Mouse (Mus musculus): ENCODE results near the gene Fat4. TPM values are rescaled to one million over a fixed set of nuclear protein-coding genes. Genes with fewer than 3 reads are reported as not detected.

Gene Fat4
- total and polyA plus RNA-seq, 2 experiments from 2014 or later = 4.2 to 66.0 TPM

GRCm38 (mm10) chr3:38913488-38914105 lies 26.9 kb downstream of the Fat4 start:
- 24% methylated on average over 11 of the region's 11 CpGs for WGBS
- Histone ChIP-seq H3K4me1 (ENCODE audit: insufficient read depth, low read length) (peaks cover 6% of the 10 kb centered on the region; the same call in 1 of the 2 replicates), H3K36me3 (ENCODE audit: insufficient read depth, low read length) (no peaks in the 10 kb centered on the region), H3K27me3 (ENCODE audit: insufficient read depth, low read length) (no peaks in the 10 kb centered on the region), H3K27ac (peak overlapping the region; percentile 60; the same call in 1 of the 2 replicates), H3K9me3 (ENCODE audit: low read length) (no peaks in the 10 kb centered on the region), H3K9ac (replicated peaks; ENCODE audit: low read length) (no peak overlapping the region), H3K4me3 (ENCODE audit: low read length) (no peak overlapping the region), H3K4me2 (ENCODE audit: low read depth, low read length) (peak overlapping the region; percentile 28)
- TF ChIP-seq CTCF (IDR thresholded peaks at IDR 0.05; ENCODE audit: low read depth) = no peak
- ATAC-seq (no peak), DNase-seq (ENCODE audit: low spot score) (no peak)

- WGBS = 49% methylated on average over 2 of the region's 2 CpGs
- H3K27ac ChIP-seq = peak overlapping the region; percentile 16; the same call in 1 of the 2 replicates
- peak; percentile 35; the same call in 1 of the 2 replicates for ATAC-seq
These were observed 32.2 kb downstream of the Fat4 start for GRCm38 (mm10) chr3:38918926-38919325.

DNA sequence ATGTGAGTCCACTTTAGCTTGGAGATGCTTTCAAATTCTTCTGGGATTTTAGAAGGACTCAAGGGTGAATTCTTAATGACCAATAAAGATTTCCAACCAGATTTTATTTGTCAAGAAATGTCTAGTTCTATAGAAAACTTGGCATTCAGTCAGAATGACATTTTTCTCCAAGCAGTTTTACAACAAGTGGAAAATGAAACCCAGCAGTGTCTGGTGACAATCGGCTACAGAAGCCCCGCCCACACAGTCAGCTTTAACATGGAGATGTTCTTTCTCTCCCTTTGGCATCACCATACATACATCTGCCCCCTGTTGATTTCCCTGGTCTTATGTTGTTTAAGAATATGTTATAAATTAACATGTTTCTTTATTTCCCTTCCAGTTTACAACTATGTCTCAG lies 34.3 kb downstream of the Fat4 start:
- no peak for TF ChIP-seq CTCF (IDR thresholded peaks at IDR 0.05; ENCODE audit: low read depth)
- DNase-seq (ENCODE audit: low spot score) = no peak
- Histone ChIP-seq H3K4me1 (ENCODE audit: insufficient read depth, low read length) (no peaks in the 10 kb centered on the region; the same call in 1 of the 2 replicates), H3K9me3 (ENCODE audit: low read length) (no peaks in the 10 kb centered on the region), H3K27ac (no peak overlapping the region), H3K4me3 (ENCODE audit: low read length) (no peak overlapping the region), H3K9ac (replicated peaks; ENCODE audit: low read length) (no peak overlapping the region), H3K4me2 (ENCODE audit: low read depth, low read length) (no peak overlapping the region), H3K36me3 (ENCODE audit: insufficient read depth, low read length) (no peaks in the 10 kb centered on the region), H3K27me3 (ENCODE audit: insufficient read depth, low read length) (no peaks in the 10 kb centered on the region)
- ATAC-seq = no peak
- 62% methylated on average over 2 of the region's 2 CpGs for WGBS

More at GRCm38 (mm10) chr3:38918926-38919325, 32.2 kb downstream of the Fat4 start:
- no peaks in the 10 kb centered on the region; the same call in 1 of the 2 replicates for H3K4me1 ChIP-seq (ENCODE audit: insufficient read depth, low read length)
- no peak overlapping the region for H3K4me2 ChIP-seq (ENCODE audit: low read depth, low read length)
- H3K9ac ChIP-seq (replicated peaks; ENCODE audit: low read length) = no peak overlapping the region
- H3K9me3 ChIP-seq (ENCODE audit: low read length) = no peaks in the 10 kb centered on the region
- no peak overlapping the region for H3K4me3 ChIP-seq (ENCODE audit: low read length)
- no peak for TF ChIP-seq CTCF (IDR thresholded peaks at IDR 0.05; ENCODE audit: low read depth)
- H3K36me3 ChIP-seq (ENCODE audit: insufficient read depth, low read length) = no peaks in the 10 kb centered on the region
- peak; percentile 54 for DNase-seq (ENCODE audit: low spot score)
- H3K27me3 ChIP-seq (ENCODE audit: insufficient read depth, low read length) = no peaks in the 10 kb centered on the region

DNA sequence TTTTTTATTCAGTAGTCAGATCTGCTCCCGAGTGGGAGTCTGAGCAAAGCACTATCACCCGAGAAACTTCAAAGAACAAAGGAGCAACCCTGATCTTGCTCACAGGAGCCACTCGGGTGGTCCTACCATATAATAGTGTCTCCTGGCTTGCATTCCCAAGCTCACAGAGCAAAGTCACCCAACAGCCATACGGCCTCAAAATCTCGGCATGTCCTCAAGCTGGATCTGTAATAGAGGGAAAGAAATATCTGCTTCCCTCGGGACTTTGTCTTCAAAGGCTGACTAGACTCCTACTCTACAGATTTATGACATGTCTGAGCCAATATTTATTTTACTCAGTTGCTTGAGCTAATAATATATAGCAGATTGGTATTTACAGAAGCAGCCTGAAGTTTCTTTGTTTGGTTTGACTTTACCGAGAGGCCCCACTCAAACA lies 36.5 kb downstream of the Fat4 start:
- Histone ChIP-seq H3K36me3 (ENCODE audit: insufficient read depth, low read length) (no peaks in the 10 kb centered on the region), H3K9me3 (ENCODE audit: low read length) (no peaks in the 10 kb centered on the region), H3K4me2 (ENCODE audit: low read depth, low read length) (no peak overlapping the region), H3K4me1 (ENCODE audit: insufficient read depth, low read length) (no peaks in the 10 kb centered on the region; the same call in 1 of the 2 replicates), H3K4me3 (ENCODE audit: low read length) (no peak overlapping the region), H3K9ac (replicated peaks; ENCODE audit: low read length) (no peak overlapping the region), H3K27me3 (ENCODE audit: insufficient read depth, low read length) (no peaks in the 10 kb centered on the region), H3K27ac (no peak overlapping the region)
- DNase-seq (ENCODE audit: low spot score) (no peak), ATAC-seq (no peak)
- TF ChIP-seq CTCF (IDR thresholded peaks at IDR 0.05; ENCODE audit: low read depth) = no peak
- WGBS = 61% methylated on average over 7 of the region's 7 CpGs

DNA sequence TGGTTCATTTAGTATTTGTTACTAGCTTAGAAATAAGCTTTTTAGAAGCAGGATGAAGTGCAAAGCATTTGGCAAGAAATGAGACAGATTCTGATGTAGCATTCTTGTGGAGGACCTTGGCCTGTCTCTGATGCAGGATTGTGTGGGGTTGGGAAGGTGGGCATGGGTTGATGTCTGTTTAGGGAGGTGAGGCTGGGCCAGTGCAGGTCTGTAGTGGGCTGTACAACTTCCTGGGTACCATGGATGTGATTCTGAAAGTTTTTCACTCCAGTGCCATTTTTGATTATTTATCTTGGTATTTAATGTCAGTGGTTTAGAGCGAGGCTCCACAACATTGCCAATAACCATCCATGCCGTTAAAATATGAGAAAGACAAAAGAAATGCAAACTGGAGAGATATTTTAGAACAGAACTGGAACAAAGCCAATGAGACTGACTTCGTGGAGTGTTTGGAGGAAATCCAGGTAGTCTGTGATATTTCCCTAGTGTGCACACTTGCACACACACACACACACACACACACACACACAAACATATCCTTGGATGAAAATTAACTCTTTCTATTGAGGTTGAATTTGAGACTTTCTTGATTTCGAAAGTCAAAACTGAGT lies 41.4 kb downstream of the Fat4 start:
- no peak for TF ChIP-seq CTCF (IDR thresholded peaks at IDR 0.05; ENCODE audit: low read depth)
- Histone ChIP-seq H3K9ac (replicated peaks; ENCODE audit: low read length) (no peak overlapping the region), H3K4me2 (ENCODE audit: low read depth, low read length) (no peak overlapping the region), H3K36me3 (ENCODE audit: insufficient read depth, low read length) (no peaks in the 10 kb centered on the region), H3K4me3 (ENCODE audit: low read length) (no peak overlapping the region), H3K9me3 (ENCODE audit: low read length) (no peaks in the 10 kb centered on the region), H3K27ac (no peak overlapping the region), H3K4me1 (ENCODE audit: insufficient read depth, low read length) (no peaks in the 10 kb centered on the region), H3K27me3 (ENCODE audit: insufficient read depth, low read length) (no peaks in the 10 kb centered on the region)
- 40% methylated on average over 4 of the region's 4 CpGs for WGBS
- ATAC-seq = no peak
- no peak for DNase-seq (ENCODE audit: low spot score)

DNA sequence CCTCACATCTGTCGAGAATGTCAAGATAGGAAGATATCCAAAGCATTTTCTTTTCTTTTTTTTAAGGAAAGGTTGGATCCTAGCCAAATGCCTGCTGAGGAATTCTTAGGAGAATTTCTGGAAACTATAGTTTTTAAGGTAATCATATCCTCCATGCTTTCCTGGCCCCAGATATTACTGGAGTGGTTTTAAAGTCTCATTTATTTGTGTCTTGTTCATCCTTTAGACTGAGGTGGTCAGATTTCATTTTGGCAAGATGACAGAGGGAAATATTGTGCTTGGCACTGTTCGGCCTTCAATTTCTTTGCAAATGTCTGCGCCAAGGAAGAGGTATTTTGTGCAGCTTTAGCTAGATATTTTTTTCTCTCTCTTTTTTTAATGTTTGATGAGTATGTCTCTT lies 42.0 kb downstream of the Fat4 start:
- Histone ChIP-seq H3K27me3 (ENCODE audit: insufficient read depth, low read length) (no peaks in the 10 kb centered on the region), H3K4me3 (ENCODE audit: low read length) (no peak overlapping the region), H3K27ac (no peak overlapping the region), H3K9me3 (ENCODE audit: low read length) (no peaks in the 10 kb centered on the region), H3K4me1 (ENCODE audit: insufficient read depth, low read length) (no peaks in the 10 kb centered on the region), H3K4me2 (ENCODE audit: low read depth, low read length) (no peak overlapping the region), H3K36me3 (ENCODE audit: insufficient read depth, low read length) (no peaks in the 10 kb centered on the region), H3K9ac (replicated peaks; ENCODE audit: low read length) (no peak overlapping the region)
- DNase-seq (ENCODE audit: low spot score) (no peak), ATAC-seq (no peak)
- TF ChIP-seq CTCF (IDR thresholded peaks at IDR 0.05; ENCODE audit: low read depth) = no peak
- 45% methylated on average over 3 of the region's 3 CpGs for WGBS

DNA sequence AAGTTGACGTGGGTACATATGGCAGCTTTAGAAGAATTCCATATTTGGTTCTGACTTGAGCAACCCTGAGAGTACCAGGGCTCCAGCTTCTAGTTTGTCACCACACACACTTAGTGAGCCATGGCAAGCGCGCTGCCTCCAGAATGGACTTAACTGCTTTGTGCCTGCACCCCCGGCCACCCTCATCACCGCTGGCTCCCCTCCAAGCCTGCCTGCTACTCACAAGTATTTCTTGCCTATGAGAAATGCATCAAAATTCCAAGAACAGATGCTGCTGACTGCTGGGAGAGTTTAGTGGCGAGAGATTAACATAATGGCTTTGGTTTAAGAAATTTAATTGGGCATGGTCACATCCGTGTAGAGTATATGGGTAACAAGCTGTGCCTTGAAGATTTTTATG lies 48.0 kb downstream of the Fat4 start:
- DNase-seq (ENCODE audit: low spot score) (peak; percentile 61), ATAC-seq (no peak)
- Histone ChIP-seq H3K9me3 (ENCODE audit: low read length) (no peaks in the 10 kb centered on the region), H3K4me3 (ENCODE audit: low read length) (no peak overlapping the region), H3K4me2 (ENCODE audit: low read depth, low read length) (no peak overlapping the region), H3K36me3 (ENCODE audit: insufficient read depth, low read length) (no peaks in the 10 kb centered on the region), H3K4me1 (ENCODE audit: insufficient read depth, low read length) (no peaks in the 10 kb centered on the region), H3K27ac (no peak overlapping the region), H3K27me3 (ENCODE audit: insufficient read depth, low read length) (no peaks in the 10 kb centered on the region), H3K9ac (replicated peaks; ENCODE audit: low read length) (no peak overlapping the region)
- TF ChIP-seq CTCF (IDR thresholded peaks at IDR 0.05; ENCODE audit: low read depth) = no peak
- WGBS = 28% methylated on average over 7 of the region's 7 CpGs

Measured in hindbrain, postnatal 0 days (tissue).